In genomic region chr9:47744916-47745315, GRCm38 (mm10) we compare ENCODE assay signal across 24 mouse cellular contexts.
DNase-seq lines count a peak whose midpoint lies in the region; ATAC-seq and TF ChIP-seq lines count a peak whose summit lies in the region.
"Had no signal": no experiment of that assay in that cellular context is flagged by ENCODE, and none has a peak within 500 bp of the region (broad histone marks: within the 10 kb centered on the region; RNA-seq: fewer than 3 reads in every experiment).

No protein-coding gene starts in this region.

- no peaks in the 10 kb centered on the region for H3K36me3 ChIP-seq in hindbrain, embryonic 15.5 days
- 0 out of 2 replicates have a peak, but pooled peaks cover 3% of the 10 kb centered on the region for H3K36me3 ChIP-seq in hindbrain, embryonic 10.5 days
- no peaks in the 10 kb centered on the region for H3K36me3 ChIP-seq in kidney, adult 2 months (ENCODE audit: control insufficient read depth, insufficient read depth, low read length)
- H3K36me3 ChIP-seq: heart, embryonic 10.5 days; heart, embryonic 13.5 days had no signal

- no peaks in the 10 kb centered on the region for H3K9me3 ChIP-seq in hindbrain, embryonic 15.5 days
- no peaks in the 10 kb centered on the region for H3K9me3 ChIP-seq in hindbrain, embryonic 10.5 days
- H3K9me3 ChIP-seq: forebrain, embryonic 10.5 days; forebrain, embryonic 13.5 days; heart, embryonic 10.5 days; heart, embryonic 13.5 days had no signal

- 49% methylated on average over 3 of the region's 3 CpGs for WGBS in hindbrain, embryonic 15.5 days
- WGBS in hindbrain, embryonic 10.5 days: 72% methylated on average over 3 of the region's 3 CpGs
- 53% methylated on average over 3 of the region's 3 CpGs for WGBS in kidney, adult 2 months

- H3K4me2 ChIP-seq in hindbrain, embryonic 15.5 days: no peak overlapping the region
- H3K4me2 ChIP-seq: forebrain, embryonic 13.5 days; heart, embryonic 13.5 days; hindbrain, embryonic 14.5 days had no signal

- DNase-seq in hindbrain, embryonic 10.5 days (ENCODE audit: low spot score): no peak
- DNase-seq in kidney, adult 2 months: peak; percentile 74
- DNase-seq in kidney, postnatal 25 days: no peak
- DNase-seq in kidney, postnatal 36 days: peak; percentile 14 to 26
- DNase-seq in kidney, postnatal 4 days: no peak
- peak; percentile 48 for DNase-seq in brain, embryonic 14.5 days (ENCODE audit: low read depth)
- DNase-seq in gastrocnemius, postnatal 14 days: no peak
- DNase-seq: adrenal gland, postnatal 14 days; cerebellum, adult 18-20 months; cerebellum, adult 9-10 months; cerebellum, postnatal 14 days; gastrocnemius, postnatal 25 days; heart, adult 18-20 months; heart, postnatal 14 days; heart, postnatal 4 days had no signal

- TF ChIP-seq CTCF in kidney, adult 2 months (conservative IDR thresholded peaks at IDR 0.05; ENCODE audit: insufficient read depth, insufficient read length, low read depth, low read length): no peak
- TF ChIP-seq CTCF in brain, embryonic 14.5 days (IDR thresholded peaks at IDR 0.05; ENCODE audit: borderline replicate concordance, extremely low read depth, insufficient read depth, insufficient read length): no peak

- peaks cover 14% of the 10 kb centered on the region for H3K4me1 ChIP-seq in hindbrain, embryonic 15.5 days (replicated peaks)
- H3K4me1 ChIP-seq in hindbrain, embryonic 10.5 days (replicated peaks): peaks cover 15% of the 10 kb centered on the region
- 0 out of 2 replicates have a peak, but pooled peaks cover 4% of the 10 kb centered on the region for H3K4me1 ChIP-seq in kidney, adult 2 months (ENCODE audit: control insufficient read depth, insufficient read depth, low read length)
- H3K4me1 ChIP-seq: heart, embryonic 13.5 days had no signal

- H3K27ac ChIP-seq in hindbrain, embryonic 15.5 days (replicated peaks): no peak overlapping the region
- H3K27ac ChIP-seq in hindbrain, embryonic 10.5 days: no peak overlapping the region
- no peak overlapping the region for H3K27ac ChIP-seq in kidney, adult 2 months (ENCODE audit: insufficient read depth, low read depth, low read length)
- H3K27ac ChIP-seq: forebrain, embryonic 10.5 days; forebrain, embryonic 13.5 days; heart, embryonic 10.5 days; heart, embryonic 13.5 days; hindbrain, embryonic 14.5 days had no signal

- no peak for TF ChIP-seq POLR2A in kidney, adult 2 months (IDR thresholded peaks at IDR 0.05; ENCODE audit: low read depth, low read length)
- no peak for TF ChIP-seq POLR2A in brain, embryonic 14.5 days (IDR thresholded peaks at IDR 0.05; ENCODE audit: borderline replicate concordance, extremely low read depth, insufficient read depth, insufficient read length, poor library complexity, severe bottlenecking)

- H3K4me3 ChIP-seq in hindbrain, embryonic 15.5 days: no peak overlapping the region
- H3K4me3 ChIP-seq in hindbrain, embryonic 10.5 days: no peak overlapping the region
- no peak overlapping the region for H3K4me3 ChIP-seq in kidney, adult 2 months (ENCODE audit: insufficient read depth, low read depth, low read length)
- H3K4me3 ChIP-seq: forebrain, embryonic 10.5 days; forebrain, embryonic 13.5 days; heart, embryonic 10.5 days; heart, embryonic 13.5 days had no signal

- no peaks in the 10 kb centered on the region for H3K27me3 ChIP-seq in hindbrain, embryonic 15.5 days
- no peaks in the 10 kb centered on the region for H3K27me3 ChIP-seq in hindbrain, embryonic 10.5 days (ENCODE audit: insufficient read depth, poor library complexity, severe bottlenecking)
- no peaks in the 10 kb centered on the region for H3K27me3 ChIP-seq in kidney, adult 2 months (replicated peaks; ENCODE audit: control insufficient read depth, insufficient read depth, low read length)
- H3K27me3 ChIP-seq: forebrain, embryonic 13.5 days; heart, embryonic 13.5 days had no signal

- intact Hi-C loops in gastrocnemius, postnatal 14 days (cut with DNase I; ENCODE audit: low total_unique reads): no loop called here

- peak; percentile 34; the same call in 1 of the 2 replicates for ATAC-seq in hindbrain, embryonic 15.5 days (ENCODE audit: low FRiP score, low read depth)
- ATAC-seq: forebrain, embryonic 13.5 days; forebrain, embryonic 16.5 days; inflammation-experienced regulatory T-cells, adult 6 months; intestine, embryonic 16.5 days had no signal

- no peak overlapping the region for H3K9ac ChIP-seq in hindbrain, embryonic 15.5 days
- H3K9ac ChIP-seq: forebrain, embryonic 13.5 days; heart, embryonic 13.5 days; hindbrain, embryonic 14.5 days had no signal

Comparison
In these comparisons a context has a peak if more than half of its experiments do, and no peak if none do; other contexts are left out.
1. DNase-seq: peak in kidney, adult 2 months (single experiment), kidney, postnatal 36 days (2 of 2) and brain, embryonic 14.5 days (single experiment); none in hindbrain, embryonic 10.5 days (single experiment), kidney, postnatal 25 days (0 of 2), kidney, postnatal 4 days (0 of 2) and gastrocnemius, postnatal 14 days (single experiment).